Mouse (Mus musculus) heart, embryonic 16.5 days (tissue): ENCODE data around the gene Pola2. TPM values are rescaled to one million over a fixed set of nuclear protein-coding genes. Genes with fewer than 3 reads are reported as not detected.

Experiments used
- ATAC-seq: fragments of 200-750 bp; cut with Nextera tagmentation; replicated peaks from 2 replicates; pipeline ENCODE4 v1.8.0; 2017; ENCODE audit warnings: moderate number of reproducible peaks; ENCODE audit not compliant: insufficient read depth, low FRiP score; ENCODE audit errors: extremely low read depth
- H3K27ac ChIP-seq: fragments of 300-500 bp; sonication (generic); 2 replicates; pipeline ENCODE4 v1.5.1; 2014; ENCODE audit warnings: mild to moderate bottlenecking, low read length, control low read depth, moderate library complexity
- H3K27me3 ChIP-seq: fragments of 300-500 bp; sonication (generic); 2 replicates; pipeline ENCODE4 v1.6.1; 2014; ENCODE audit warnings: low read length, mixed read lengths; ENCODE audit not compliant: control insufficient read depth, insufficient read depth
- H3K36me3 ChIP-seq: fragments of 300-500 bp; sonication (generic); 2 replicates; pipeline ENCODE4 v1.6.1; 2014; ENCODE audit not compliant: control insufficient read depth, insufficient read depth
- H3K4me1 ChIP-seq: fragments of 300-500 bp; sonication (generic); 2 replicates; pipeline ENCODE4 v1.6.1; 2014; ENCODE audit warnings: low read length, mixed read lengths; ENCODE audit not compliant: control insufficient read depth, insufficient read depth
- H3K4me2 ChIP-seq: fragments of 300-500 bp; sonication (generic); 2 replicates; pipeline ENCODE4 v1.6.1; 2014; ENCODE audit warnings: low read depth, mild to moderate bottlenecking, control low read depth, low read length
- H3K4me3 ChIP-seq: fragments of 300-500 bp; sonication (generic); 2 replicates; pipeline ENCODE4 v1.5.1; 2014; ENCODE audit warnings: mild to moderate bottlenecking, control low read depth, low read length
- H3K9ac ChIP-seq: fragments of 300-500 bp; sonication (generic); 2 replicates; pipeline ENCODE4 v1.6.1; 2014; ENCODE audit warnings: low read length, control low read depth
- H3K9me3 ChIP-seq: fragments of 300-500 bp; sonication (generic); replicated peaks from 2 replicates; pipeline ENCODE4 v1.6.1; 2016; ENCODE audit warnings: low read length; ENCODE audit not compliant: control insufficient read depth
- WGBS: fragments of 180-500 bp; shearing (Covaris S2); extraction: QIAGEN DNeasy Blood & Tissue Kit; methylation state at CpG from one replicate; pipeline ENCODE4 v1.1.7; 2014; 5-methylcytosine and 5-hydroxymethylcytosine counted together
- polyA plus RNA-seq: library from polyadenylated mRNA; unstranded; fragments of >200 nt; fragmentation: Nextera tagmentation; extraction: Ambion mirVana; gene quantifications from 2 replicates; pipeline ENCODE4 v1.2.1, GENCODE M21; 2015

The Pola2 gene
- polyA plus RNA-seq, 1 experiment from 2014 or later, result 55.2 TPM

DNA sequence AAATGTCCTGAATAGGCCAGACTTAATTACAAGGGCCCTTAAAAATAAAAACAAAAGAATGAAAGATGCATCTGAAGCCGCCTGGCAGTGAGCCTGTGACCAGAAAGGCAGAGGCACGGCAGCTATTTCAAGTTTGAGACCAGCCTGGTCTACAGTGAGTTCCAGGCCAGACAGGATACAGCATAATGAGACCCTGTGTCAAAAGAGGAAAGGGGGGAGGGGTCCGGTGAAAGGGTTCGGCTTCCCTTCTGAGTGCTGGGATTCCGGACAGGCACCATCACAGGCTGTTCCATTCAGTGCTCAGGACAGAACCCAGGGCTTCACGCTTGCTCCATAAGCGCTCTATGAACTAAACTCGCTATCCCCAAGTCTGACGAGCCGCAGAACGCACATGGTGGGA lies 37.0 kb downstream of the Pola2 start:
- H3K4me1 ChIP-seq, result peaks cover 24% of the 10 kb centered on the region
- 74% methylated on average over 11 of the region's 11 CpGs for WGBS
- H3K27me3 ChIP-seq, result no peaks in the 10 kb centered on the region
- no peaks in the 10 kb centered on the region for H3K9me3 ChIP-seq
- ATAC-seq, result no peak
- no peaks in the 10 kb centered on the region for H3K36me3 ChIP-seq
- H3K27ac ChIP-seq, result no peak overlapping the region
- no peak overlapping the region for H3K4me3 ChIP-seq
- H3K9ac ChIP-seq, result no peak overlapping the region
- no peak overlapping the region for H3K4me2 ChIP-seq

DNA sequence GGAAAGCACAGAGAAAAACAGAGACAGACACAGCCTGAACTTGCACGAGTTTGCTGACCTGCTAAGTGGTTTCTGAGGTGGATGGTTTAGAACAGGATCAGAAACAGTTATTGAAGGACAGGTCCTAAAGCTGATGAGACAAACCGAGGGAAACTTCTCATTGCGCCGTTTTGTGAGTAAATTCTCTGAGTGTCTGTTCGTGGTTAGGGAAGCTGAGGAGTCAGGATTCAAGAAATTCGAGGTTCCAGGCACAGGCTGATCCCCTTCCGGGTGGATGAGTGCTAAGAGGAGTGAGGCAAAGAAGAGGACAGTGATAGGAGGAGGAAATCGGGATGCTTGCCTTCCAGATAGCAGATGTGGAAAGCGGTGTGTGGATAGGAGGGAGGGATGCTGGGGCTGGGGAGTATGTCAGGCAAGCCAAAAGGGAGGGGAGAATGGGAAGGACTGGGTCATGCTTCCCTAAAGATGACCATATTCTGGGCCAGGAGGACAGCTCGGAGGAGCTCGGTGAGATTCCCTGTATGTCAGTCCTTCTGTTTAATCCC lies 38.6 kb downstream of the Pola2 start:
- Histone ChIP-seq H3K27me3 (no peaks in the 10 kb centered on the region), H3K4me2 (peak overlapping the region; percentile 98), H3K36me3 (no peaks in the 10 kb centered on the region), H3K4me3 (peak overlapping the region; percentile 86), H3K9me3 (no peaks in the 10 kb centered on the region), H3K4me1 (peaks cover 30% of the 10 kb centered on the region), H3K27ac (peak overlapping the region; percentile 97), H3K9ac (peak overlapping the region; percentile 66)
- 22% methylated on average over 11 of the region's 11 CpGs for WGBS
- ATAC-seq, result no peak

- Histone ChIP-seq H3K4me1 (peaks cover 27% of the 10 kb centered on the region), H3K27ac (peak within 1 kb of the TSS; percentile 97)
- under 1% methylated on average over 18 of the region's 18 CpGs for WGBS
Measured at GRCm38 (mm10) chr19:5924713-5925093, 39.3 kb downstream of the Pola2 start, which contains the start of gene Cdc42ep2. Gene Cdc42ep2, minus strand, starts transcription at chr19:5924816.

GRCm38 (mm10) chr19:5923990-5924712 lies 39.9 kb downstream of the Pola2 start:
- peak; percentile 83 for ATAC-seq
- no peaks in the 10 kb centered on the region for H3K27me3 ChIP-seq
- peak overlapping the region; percentile 86 for H3K4me3 ChIP-seq
- peak overlapping the region; percentile 98 for H3K4me2 ChIP-seq
- WGBS, result under 1% methylated on average over 38 of the region's 38 CpGs
- peak overlapping the region; percentile 97 for H3K27ac ChIP-seq
- peak overlapping the region; percentile 89 for H3K9ac ChIP-seq
- no peaks in the 10 kb centered on the region for H3K9me3 ChIP-seq
- H3K36me3 ChIP-seq, result 0 out of 2 replicates have a peak, but pooled peaks cover under 1% of the 10 kb centered on the region
- H3K4me1 ChIP-seq, result peaks cover 27% of the 10 kb centered on the region

More at GRCm38 (mm10) chr19:5924713-5925093, 39.3 kb downstream of the Pola2 start, which contains the start of gene Cdc42ep2:
- peak within 1 kb of the TSS; percentile 98 for H3K4me2 ChIP-seq
- peak within 1 kb of the TSS; percentile 89 for H3K9ac ChIP-seq
- ATAC-seq, result peak; percentile 93
- no peaks in the 10 kb centered on the region for H3K27me3 ChIP-seq
- no peaks in the 10 kb centered on the region for H3K9me3 ChIP-seq
- H3K4me3 ChIP-seq, result peak within 1 kb of the TSS; percentile 86
- H3K36me3 ChIP-seq, result no peaks in the 10 kb centered on the region

DNA sequence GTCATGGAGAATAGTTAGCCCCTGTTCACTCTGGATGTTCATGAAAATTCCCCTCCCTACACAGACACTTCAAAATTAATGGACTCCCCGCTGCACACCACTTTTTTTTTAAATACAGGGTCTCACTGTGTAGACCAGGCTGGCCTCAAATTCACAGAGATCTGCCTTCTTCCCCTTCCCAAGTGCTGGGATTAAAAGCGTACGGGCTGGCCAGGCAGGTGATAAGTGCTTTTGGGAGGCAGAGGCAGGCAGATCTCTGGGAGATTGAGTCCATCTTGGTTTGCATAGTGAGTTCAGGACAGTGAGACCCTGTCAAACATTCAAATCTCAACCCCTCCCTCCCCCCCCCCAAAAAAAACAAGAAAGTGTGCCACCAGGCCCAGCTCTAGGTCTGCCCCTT lies 41.0 kb downstream of the Pola2 start:
- Histone ChIP-seq H3K27ac (peak overlapping the region; percentile 39; the same call in 1 of the 2 replicates), H3K27me3 (no peaks in the 10 kb centered on the region), H3K36me3 (peaks cover 6% of the 10 kb centered on the region; the same call in 1 of the 2 replicates), H3K9me3 (no peaks in the 10 kb centered on the region), H3K4me2 (peak overlapping the region; percentile 98), H3K4me3 (peak overlapping the region; percentile 86), H3K9ac (peak overlapping the region; percentile 48), H3K4me1 (peaks cover 27% of the 10 kb centered on the region)
- WGBS, result 91% methylated on average over 3 of the region's 3 CpGs
- no peak for ATAC-seq

DNA sequence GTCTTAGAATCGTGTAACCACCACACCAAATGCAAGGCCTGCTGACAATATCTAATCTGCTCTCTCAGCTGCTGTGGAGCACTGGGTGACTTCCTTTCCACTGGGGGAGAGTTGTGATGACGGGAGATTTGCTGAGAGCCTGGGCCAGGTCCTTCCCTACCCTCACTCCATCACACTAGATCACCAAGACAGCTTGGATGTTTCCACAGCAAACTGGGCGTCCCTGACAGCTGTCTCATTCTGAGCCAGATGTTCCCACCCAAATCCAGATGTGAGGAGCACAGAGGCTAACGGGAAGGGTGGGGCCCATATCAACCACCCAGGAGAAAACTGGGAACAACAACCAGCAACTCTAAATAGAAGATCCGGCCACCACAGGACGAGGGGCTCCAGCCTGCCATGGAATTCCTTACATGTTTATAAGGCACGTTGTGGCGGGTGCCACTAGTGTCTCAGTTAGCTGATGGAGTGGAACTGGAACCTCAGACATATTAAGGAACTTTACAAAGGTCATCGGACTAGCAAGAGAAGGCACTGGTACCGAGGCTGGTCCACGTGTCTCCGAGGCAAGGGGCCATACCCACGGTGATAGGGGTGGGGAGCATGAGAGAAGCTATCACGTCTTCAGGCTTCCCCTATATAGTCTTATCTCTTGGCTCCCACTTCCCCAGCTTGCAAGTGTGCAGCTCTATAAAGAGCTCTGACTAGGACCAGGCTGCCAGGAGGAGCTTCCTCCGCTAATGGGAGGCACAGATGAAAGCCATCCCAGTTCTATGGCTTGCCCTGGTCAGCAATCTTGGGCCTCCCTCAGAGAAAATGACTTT lies 41.7 kb downstream of the Pola2 start:
- Histone ChIP-seq H3K4me1 (peaks cover 27% of the 10 kb centered on the region), H3K9ac (peak overlapping the region; percentile 48), H3K36me3 (peaks cover 13% of the 10 kb centered on the region; the same call in 1 of the 2 replicates), H3K4me3 (peak overlapping the region; percentile 86), H3K27ac (peak overlapping the region; percentile 39), H3K27me3 (no peaks in the 10 kb centered on the region), H3K4me2 (peak overlapping the region; percentile 98), H3K9me3 (no peaks in the 10 kb centered on the region)
- no peak for ATAC-seq
- WGBS, result 48% methylated on average over 15 of the region's 15 CpGs

DNA sequence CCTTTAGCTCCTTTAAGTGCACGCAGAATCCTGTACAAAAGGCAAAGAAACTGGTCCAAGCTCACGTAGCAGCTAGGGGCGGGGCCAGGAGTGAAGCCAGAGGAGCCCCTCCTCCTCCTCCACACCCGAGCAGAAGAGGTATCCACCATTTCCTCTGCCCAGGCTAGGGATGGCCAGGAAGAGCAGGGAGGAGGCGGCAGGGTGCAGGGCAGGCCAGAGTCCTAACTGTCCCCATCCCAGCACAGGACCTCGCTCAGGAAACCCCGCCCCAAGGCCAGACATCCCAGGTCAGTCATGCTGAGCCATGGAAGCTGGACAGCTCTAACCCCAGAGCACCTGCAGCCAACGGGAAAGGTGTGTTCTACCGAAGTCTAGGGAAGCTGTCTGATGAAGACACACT lies 42.3 kb downstream of the Pola2 start:
- Histone ChIP-seq H3K4me3 (peak overlapping the region; percentile 86), H3K27ac (peak overlapping the region; percentile 39), H3K4me2 (peak overlapping the region; percentile 98), H3K9me3 (no peaks in the 10 kb centered on the region), H3K9ac (peak overlapping the region; percentile 44; the same call in 1 of the 2 replicates), H3K36me3 (peaks cover 18% of the 10 kb centered on the region; the same call in 1 of the 2 replicates), H3K4me1 (peaks cover 27% of the 10 kb centered on the region), H3K27me3 (no peaks in the 10 kb centered on the region)
- WGBS, result 43% methylated on average over 9 of the region's 9 CpGs
- no peak for ATAC-seq

- Histone ChIP-seq H3K4me2 (peak within 1 kb of the TSS; percentile 91), H3K9me3 (no peaks in the 10 kb centered on the region), H3K9ac (peak within 1 kb of the TSS; percentile 89), H3K4me1 (peaks cover 27% of the 10 kb centered on the region), H3K4me3 (peak within 1 kb of the TSS; percentile 76), H3K27ac (peak within 1 kb of the TSS; percentile 89), H3K27me3 (no peaks in the 10 kb centered on the region), H3K36me3 (peaks cover 14% of the 10 kb centered on the region; the same call in 1 of the 2 replicates)
- no peak; the same call in 1 of the 2 replicates for ATAC-seq
- 19% methylated on average over 13 of the region's 13 CpGs for WGBS
Measured at GRCm38 (mm10) chr19:5913007-5913719, 50.8 kb downstream of the Pola2 start, which contains the start of gene Dpf2. Gene Dpf2, minus strand, starts transcription at chr19:5913010.
